Mouse (Mus musculus) retina, embryonic 14.5 days (tissue): ENCODE data around the gene Arhgef28.
"Not testable (repeated sequence)": the region's sequence is repeated elsewhere in the genome, so short reads cannot be mapped to it uniquely, and the experiment has no call there.

Experiments
- DNase-seq: peaks from one replicate; pipeline ENCODE4 v3.0.0-alpha.2; 2015; ENCODE audit warnings: low spot score

Arhgef28 gene

DNA sequence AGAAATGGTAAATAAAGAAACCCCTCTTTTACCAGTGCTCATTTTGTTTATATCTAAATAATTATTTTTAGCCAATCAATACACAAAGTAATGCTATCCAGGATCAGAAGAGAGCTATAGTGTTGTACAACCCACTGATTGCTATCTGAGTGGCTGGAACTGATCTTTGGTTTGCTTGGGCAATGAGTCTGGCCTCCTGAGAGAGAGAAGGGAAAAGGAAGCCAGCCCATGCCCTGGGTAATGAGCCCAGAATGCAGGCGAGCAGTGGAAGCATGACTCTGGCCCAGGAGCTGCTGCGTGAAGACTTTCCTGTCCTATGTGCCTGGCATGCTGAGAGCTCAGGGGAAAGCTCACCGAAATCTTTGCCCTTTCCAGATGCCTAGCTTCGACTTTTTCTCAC lies 83.5 kb downstream of the Arhgef28 start:
- no peak for DNase-seq

DNA sequence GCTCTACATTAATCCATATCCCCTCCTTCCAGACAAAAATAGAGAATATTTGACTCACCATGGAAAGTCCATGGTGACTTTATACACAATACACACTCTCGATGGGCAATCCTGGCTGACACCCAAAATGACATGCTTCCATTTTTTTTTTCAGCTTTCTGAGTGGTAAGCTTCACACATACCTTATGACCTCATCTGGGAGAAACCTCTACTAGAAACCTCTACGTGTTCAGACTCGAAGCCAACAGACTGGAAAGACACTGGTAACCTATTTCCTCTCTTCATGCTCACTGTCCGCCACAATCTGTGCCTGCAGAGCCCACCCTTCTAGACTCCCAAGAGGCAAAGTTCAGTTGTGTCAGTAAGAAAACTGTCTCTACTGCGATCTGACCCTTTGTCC lies 84.2 kb downstream of the Arhgef28 start:
- DNase-seq = no peak

DNA sequence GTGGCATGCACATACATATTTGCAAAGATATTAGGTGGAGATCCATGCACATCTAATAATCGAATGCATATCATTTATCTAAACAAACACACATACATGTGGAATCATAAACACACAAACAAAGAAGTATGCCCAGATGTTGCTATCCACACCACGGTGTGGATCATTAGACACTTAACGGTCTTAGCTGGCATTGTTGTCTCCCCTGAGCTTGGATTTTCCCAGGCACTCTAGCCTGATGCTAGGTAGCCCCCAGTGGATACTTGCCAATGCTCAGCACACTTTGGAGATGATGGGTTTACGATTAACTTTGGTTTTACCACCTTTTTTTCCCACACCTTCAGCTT lies 85.1 kb downstream of the Arhgef28 start:
- DNase-seq = no peak

DNA sequence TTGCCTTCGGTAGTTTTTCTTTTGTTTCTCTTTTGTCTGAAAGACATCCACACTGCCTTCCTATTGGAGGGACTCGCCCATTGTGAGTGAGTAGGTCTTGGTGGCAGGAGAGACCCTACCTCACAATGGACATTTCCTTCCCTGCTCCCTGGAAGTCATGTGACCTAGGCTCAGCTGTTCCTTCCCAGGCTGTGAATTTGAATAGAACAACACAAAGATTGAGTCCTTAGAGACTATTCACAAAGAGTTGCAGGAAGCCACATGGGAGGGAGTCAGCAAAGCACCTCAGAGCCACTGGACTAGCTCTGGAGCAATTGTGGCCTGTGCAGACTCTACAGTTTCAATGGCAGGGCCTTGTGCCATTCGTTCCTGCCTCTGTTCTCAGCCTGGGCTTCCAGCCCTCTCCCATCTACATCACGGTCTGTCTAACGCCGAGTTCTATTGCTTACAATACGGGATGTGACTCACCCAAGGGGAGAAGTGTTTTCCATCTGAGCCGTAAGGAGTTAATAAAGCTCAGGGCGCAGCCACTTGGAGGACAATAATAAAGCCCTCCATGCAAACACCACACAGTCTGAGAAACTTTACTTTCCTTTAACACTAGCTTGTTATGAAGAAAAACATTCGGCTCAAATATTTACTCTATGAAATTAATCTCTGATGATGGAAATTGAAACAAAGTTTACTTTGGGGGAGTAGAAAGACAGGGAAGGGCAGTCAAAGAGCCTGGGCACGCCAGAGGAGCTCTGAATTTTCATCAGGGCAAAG lies 85.7 kb downstream of the Arhgef28 start:
- DNase-seq = no peak

DNA sequence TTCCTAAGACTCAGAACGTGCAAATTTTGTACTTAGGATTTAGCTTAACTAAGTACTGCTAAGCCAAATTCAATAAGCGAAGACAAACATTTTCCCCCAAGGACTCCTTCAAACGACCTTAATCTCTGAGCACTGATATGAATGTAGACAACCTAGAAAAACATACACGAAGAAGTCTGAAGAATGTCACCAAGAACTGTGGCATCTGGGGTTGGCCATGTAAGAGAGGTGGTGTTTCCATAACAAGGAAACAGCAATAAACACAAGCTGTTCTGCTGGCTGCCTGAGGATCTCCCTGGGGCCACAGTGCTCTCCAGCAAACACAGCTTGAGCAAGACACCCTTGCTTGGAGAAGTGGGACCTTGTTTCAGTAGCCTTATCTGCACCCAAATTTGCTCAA lies 87.9 kb downstream of the Arhgef28 start:
- no peak for DNase-seq

DNA sequence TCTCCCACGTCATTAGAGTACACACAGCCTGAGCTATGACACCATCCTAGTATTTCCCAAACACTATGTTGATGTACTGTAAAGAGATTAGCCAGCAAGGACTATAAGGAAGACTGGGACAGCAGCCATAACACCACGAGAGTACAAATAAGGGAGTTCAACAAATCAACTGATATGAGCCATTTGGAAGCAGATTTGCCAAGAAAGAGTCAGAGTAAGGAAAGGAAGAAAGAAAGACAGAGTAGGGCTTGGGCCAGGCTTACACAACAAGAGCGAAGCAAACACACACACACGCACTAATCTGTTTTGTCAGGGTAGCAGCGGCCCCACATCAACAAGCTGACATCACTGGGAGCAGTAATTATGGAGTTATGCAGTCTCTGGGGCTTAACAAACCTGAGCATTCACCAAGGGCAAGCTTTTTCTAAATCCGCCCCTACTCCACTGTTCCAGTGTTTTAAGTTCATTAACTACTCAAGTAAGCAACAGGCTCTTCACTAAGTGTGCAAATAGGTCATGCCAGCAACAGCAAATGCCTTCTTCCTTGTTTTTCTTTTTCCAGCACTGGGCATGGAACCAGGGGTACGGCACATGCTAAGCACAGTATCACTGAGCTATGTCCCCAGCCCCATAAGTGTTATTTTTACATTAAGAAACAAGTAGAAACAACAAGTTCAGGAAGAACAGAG lies 88.5 kb downstream of the Arhgef28 start:
- DNase-seq = peak; percentile 54

DNA sequence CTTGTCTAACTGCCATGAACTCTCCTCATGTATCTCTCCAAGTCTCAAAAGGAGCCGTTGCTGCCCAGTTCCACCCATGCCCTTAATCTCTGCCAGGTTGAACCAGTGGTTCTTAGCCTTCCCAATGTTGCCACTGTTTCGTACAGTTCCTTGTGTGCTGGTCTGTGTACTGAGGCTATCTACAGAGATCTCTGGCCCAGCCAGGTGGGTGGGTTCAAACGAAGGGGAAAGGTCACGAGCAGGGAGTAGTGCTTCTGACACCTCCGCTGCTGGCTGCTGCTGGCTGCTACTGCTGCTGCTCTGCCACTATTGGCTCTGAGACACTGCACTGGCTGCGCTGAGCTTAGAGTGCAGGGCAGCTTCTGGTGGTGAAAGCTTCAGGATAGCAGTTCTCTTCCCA lies 90.6 kb downstream of the Arhgef28 start:
- no peak for DNase-seq

DNA sequence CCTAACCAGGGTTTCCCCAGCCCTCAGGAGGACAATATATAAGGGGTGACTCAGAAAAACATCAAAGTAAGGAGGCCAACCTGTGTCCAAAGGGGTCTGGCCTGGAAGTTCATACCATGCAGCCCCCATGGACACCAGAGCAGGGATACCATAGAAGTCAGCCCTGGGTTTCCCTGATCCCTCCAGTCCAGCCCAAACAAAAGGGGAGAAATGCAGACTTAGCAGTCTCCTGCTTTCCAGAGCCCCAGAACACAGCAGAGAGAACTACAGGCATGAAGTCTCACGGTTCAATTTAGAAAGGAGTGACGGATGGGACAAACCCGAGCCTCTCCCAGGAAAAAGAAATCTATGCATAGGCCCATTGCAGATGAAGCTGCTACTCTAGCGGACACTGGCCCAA lies 91.2 kb downstream of the Arhgef28 start:
- no peak for DNase-seq

DNA sequence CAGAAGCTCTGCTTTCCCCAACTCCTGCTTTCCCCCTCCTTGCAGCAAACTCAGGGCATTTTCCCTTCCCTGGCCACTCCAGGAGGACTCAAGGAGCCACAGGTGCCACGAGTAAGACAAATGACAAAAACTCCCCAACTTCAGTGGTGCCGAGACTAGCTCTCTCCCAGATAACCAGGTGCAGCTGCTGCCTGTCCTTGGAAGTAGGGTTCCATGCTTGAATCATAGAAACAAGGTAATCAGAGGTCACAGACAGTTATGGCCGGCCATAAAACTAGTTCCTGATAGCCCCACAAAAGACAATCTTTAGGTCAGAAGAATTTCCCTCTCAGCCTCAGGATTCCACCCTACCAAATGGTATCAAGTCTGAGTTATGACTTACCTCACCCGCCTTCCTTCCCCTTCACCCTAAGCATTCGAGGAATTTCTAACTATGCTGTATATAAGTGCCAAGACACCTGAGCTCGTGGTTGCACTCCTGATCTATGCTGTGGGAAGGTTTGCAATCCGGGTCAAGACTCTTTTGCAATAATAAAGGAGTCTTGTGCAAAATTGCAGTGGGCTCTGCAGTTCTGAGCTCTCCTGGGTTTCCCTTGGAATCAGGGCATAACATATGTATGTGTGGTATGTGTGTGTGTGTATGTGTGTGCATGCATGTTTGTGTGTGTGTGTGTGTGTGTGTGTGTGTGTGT lies 93.3 kb downstream of the Arhgef28 start:
- DNase-seq = no peak

DNA sequence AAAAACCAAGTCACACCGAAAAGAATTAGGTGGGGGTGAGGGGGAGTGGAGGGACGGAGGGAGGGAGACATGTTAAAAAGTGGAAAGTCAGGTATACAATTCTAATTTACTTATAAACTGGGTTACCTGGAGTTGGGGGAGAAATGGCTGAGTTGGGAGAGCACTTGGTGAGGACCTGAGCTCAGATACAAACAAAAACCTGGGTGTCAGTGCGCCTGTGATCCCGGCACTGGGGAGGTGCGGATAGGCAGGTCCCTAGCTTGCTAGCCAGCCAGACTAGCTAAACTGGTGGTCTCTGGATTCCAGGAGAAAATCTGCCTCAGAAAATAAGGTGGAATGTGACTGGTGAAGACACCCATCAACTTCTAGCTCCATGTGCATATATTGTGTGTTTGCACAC lies 94.7 kb downstream of the Arhgef28 start:
- no peak for DNase-seq

DNA sequence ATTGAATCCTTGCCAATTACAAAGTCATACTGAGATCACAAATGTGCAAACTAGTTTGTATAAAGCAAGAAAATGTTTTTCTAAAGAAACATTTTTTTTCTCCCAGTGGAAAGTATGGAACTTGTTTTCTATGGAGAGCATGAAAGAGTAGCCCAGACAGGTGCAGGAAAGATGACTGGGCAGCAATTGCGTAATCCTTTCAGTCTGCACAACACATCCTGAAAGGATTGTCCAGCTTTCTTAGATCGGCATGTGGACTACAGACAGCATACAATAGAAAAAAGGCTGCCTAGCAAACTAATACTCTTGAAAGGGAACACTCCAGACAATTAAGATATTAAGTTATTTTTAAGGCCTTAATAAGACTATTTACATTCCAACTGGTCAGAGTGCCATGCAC lies 95.2 kb downstream of the Arhgef28 start:
- no peak for DNase-seq

DNA sequence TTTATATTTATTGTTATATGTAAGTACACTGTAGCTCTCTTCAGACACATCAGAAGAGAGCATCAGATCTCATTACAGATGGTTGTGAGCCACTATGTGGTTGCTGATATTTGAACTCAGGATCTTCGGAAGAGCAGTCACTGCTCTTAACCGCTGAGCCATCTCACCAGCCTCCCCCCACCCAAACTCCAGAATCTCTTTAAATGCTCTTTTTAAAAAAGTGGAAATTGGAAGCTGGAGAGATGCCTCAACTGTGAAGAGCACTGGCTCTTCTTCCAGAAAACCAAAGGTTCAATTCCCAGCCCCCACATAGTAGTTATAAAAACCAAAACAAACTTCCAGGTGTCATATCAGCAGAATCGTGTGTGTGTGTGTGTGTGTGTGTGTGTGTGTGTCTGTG lies 97.8 kb downstream of the Arhgef28 start:
- DNase-seq = not testable (repeated sequence)

DNA sequence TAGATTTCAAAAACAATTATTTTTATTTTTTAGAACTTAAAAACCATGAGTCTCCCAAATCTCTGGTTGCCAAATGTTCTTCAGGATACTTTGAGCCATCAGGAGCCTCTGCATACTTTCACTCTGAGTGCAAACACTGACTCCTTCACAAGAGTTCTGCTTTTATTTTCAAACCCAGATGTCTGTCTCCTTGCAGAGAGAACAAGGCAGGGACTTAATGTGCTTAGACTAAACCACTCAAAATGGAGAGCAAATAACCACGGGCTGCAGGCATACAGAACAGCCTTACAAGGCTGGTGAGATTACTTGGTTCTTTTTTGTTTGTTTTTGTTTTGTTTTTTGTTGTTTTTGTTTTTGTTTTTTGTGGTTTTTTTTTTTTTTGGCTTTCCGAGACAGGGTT lies 98.6 kb downstream of the Arhgef28 start:
- DNase-seq = no peak

DNA sequence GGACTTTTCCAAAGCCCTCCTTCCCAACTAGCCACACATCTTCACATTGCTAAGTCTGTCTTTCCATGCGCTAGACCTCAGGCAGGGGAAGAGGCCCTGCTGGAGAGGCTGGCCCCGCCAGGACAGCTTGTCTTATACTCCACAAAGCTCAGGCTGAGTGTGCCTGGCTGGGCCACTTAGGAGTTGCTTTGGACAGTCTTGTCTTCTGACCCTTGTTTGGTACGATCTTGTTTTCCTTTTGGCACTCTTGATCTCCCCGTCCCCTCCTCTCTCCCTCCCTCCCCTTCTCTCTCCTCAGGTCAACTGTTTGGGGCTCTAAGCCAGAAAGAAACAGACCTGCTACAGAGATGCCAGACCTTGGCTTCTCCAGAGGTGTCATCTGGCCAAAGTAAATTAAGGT lies 110.3 kb downstream of the Arhgef28 start:
- DNase-seq = no peak

DNA sequence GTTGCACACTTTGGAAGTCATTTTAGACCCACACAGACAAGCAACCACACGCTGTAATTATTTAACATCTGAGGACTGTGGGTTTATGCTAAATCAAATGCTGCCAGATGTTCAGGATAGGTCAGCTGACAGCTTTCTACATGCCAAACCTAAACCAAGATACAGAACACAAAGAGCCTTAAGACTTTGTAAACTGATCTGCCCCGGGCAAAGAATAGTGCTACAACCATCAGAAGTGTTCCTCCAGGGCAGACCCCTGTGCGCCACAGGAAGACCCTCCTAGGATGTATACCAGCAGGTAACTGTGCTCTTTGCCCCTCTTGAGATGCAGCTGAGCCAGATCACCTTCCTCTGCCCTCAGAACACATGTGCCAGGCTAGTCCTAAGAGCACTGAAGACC lies 111.9 kb downstream of the Arhgef28 start:
- no peak for DNase-seq

DNA sequence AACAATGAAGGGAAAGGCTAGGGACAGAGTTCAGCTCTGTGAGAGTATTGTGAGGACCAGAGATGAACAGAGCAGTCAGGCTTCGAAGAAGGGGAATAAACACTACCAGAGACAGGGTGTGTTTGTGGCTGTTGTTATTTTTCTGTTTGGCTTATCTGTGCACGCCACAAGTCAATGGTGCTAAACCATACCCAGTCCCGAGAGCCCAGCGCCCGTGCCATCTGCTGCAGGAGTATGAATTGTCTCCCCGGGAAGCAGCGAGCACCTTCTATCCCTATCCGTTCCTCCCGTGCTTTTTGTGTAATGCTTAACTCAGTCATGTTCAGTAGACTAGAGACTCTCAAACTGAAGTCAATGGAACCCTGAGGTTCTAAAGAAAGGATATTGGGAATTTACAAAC lies 112.8 kb downstream of the Arhgef28 start:
- DNase-seq = no peak

DNA sequence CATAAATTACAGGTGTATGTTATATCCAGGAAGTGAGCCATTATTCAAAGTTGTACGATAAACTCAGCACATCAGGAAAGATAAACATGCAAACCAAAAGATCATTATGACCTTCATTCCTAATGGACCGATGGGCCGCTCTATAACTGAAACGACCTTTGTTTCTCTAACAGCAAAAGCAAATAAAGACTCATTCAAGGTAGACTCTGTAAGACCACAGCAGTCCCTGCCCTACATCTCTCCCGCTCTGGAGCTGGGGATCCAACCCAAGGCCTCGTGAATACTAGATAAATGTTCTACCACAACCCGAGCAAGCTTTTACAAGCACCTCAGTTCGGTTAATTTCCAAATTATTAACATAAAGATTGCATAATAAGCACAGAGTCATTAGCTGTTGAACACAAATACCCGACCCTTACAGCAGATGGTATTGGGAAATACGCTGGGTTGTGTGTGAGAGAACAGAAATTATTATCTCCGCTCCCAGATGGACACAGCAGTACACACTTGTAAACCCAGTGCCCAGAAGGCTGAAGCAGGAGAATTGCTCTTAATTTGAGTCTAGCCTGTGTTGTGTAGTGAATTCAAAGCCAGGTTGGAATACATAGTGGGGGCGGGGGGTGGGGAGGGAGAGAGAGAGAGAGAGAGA lies 113.8 kb downstream of the Arhgef28 start:
- no peak for DNase-seq

DNA sequence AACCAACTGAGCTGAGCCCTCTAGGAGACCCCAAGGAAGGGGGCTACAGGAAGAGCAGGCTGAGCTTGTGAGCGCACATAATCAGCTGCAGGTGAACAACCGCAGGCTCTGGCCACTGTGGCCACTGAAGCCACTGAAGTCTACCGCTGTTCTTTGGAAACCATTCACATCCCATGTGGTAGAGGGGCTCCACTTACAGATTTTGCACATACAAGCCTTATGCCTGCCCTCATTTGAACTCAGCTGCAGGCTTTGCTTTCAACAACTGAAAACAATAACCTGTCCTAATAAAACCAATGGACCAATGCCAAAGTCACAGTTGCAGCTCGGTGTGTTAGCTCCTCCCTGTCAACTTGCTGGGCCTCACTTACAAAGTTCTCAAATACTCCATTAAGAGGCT lies 126.6 kb downstream of the Arhgef28 start:
- DNase-seq = no peak

DNA sequence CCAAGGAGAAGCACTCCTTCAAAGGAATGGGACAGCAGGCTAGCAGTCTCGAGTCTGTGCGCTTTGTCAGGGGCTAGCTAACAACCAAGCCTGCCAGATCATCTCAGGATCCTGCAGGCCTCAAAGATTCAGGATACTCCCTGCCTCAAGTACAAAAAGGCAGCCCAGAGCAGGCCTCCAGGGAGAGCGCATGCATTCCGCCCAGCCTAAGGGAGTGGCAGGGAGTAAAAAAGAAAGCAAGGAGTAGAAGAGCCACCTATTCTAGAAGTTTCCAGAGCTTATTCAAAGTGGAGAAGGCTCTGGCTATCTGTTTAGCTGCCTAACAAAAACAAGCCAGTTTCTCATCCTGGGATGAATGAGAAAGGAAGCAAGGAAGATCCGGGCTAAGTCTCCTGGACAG lies 128.0 kb downstream of the Arhgef28 start:
- no peak for DNase-seq

DNA sequence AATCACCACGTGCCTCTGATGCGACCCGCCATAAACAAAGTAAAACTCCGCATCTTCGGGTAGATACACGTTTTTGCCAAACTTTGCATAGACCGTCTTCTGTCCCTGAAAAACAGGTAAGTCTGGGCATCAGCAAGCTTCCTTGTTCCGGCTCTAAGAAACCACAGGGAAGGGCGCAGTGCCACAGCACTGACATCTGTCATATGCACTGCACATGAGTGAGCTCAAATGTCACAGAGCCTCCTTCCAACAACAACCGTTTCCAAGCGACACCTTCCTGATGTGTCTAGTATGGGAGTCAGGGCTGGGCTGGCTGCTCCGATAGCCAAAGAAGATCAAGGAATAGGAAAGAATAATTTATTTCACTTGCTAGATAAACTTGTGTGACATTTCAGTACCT lies 129.0 kb downstream of the Arhgef28 start:
- no peak for DNase-seq

DNA sequence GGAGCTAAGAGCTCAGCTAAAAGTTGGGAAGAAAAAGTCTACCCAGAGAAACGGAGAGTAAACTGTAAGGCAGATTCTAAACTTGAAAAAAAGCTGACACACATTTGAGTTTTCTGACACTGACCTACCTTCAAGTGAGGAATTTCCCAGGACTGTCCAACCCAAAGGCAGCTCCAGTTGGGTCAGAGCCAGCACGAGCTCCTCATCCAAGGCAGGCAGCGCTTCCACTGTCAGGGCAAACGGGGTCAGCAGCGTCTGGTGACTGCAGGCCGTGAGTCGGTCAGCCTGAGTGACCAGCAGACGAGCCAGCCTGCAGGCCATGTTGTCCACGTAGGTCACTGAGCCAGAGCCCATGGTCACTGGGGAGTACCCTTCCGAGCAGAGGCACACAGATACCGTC lies 131.4 kb downstream of the Arhgef28 start:
- DNase-seq = no peak

DNA sequence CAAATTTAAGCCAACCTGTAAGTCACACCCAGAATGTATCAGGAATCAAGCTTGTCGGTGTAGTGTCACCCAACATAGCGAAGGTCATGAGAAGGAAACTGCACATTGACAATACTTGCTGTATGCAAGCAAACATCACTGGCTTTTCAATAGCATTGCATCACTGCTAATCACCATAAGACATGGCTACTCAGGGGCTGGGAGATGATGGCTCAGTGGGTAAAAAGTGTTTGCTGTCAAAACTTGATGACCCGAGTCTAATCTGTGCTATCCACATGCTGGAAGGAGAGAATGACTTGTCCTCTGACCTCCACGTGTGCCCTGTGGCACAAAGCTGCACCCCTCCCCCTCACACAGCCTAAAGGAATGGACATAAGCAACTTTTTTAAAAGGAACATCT lies 133.0 kb downstream of the Arhgef28 start:
- DNase-seq = no peak

DNA sequence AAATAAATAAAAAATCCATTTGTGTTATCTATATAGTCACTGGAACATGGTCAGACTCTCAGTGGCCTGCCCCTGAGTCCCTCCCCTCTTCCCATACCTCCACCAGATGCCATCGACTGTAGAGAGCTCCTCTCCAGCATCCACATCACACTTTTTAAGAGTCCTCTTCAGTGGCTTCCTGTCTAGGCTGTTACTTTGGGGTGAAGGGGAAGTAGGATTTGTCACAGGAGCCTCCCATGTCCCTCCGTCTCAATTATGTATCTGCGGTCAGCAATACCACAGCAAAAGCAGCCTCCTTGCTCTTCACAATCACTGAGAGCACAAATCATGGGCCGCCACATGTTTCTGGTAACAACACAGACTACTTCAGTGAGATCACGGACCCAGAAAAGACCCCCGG lies 135.8 kb downstream of the Arhgef28 start:
- DNase-seq = no peak
